Mouse (Mus musculus): ENCODE results near the gene Ccdc30.

Gene Ccdc30

DNA sequence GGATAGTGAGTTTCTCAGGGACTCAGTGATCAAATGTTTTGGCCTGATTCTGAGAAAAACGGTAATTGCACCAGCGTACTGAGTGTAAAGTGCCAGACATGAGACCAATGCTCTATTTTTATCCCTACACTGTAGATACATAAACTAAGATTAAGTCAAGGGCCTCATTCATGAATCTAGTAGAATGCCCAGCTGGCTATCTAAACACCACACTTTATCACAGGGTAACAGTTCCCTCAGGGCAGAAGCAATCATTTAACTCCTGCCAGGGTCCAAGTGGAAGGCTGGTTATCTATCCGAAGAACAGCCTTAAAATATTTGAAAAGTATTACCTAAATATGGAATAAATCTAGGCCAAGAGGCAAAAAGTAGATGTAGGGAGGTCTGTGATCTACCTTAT is 2.6 kb upstream of the Ccdc30 start:
- in situ Hi-C loops (cut with MboI, MseI), result no loop called here

DNA sequence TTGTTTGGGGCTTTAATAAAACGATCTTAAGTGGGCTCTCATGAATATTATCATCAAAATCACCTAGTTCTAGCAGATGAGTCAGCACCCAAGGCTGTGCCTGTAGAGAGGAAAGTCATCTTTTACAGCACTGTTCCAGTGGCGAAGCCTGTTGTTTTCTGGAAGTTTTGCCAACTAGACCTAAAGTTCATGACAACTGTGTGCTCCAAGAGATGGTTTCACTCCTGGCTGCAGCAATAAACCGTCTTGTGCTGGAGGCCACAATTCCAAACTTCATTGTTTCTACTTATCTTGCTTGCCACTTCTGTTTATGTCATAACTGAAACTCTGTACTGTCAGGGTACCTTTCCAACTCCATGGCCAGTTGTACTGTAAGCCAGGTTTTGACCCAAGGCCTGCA is 1.9 kb upstream of the Ccdc30 start:
- in situ Hi-C loops (cut with MboI, MseI), result no loop called here

DNA sequence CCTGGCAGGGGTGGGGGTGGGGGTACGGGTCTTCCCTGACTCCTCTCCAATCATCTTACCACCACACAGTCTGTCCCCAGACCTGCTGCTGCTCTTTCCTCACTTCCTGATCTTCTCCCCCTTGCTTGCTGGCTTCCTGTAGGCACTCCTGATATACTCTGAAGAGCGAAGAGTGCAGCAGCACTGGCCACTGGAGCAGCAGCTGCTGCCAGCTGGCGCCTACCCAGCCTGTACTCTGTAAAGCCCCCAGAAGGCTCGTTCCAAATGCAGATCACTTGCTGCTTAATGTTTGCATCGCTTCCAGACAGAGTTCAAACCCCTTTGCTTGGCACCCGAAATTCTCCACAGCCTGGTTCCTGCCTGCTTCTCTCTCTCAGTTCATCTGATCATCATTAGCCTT is 2.5 kb downstream of the Ccdc30 start:
- in situ Hi-C loops (cut with MboI, MseI), result no loop called here

DNA sequence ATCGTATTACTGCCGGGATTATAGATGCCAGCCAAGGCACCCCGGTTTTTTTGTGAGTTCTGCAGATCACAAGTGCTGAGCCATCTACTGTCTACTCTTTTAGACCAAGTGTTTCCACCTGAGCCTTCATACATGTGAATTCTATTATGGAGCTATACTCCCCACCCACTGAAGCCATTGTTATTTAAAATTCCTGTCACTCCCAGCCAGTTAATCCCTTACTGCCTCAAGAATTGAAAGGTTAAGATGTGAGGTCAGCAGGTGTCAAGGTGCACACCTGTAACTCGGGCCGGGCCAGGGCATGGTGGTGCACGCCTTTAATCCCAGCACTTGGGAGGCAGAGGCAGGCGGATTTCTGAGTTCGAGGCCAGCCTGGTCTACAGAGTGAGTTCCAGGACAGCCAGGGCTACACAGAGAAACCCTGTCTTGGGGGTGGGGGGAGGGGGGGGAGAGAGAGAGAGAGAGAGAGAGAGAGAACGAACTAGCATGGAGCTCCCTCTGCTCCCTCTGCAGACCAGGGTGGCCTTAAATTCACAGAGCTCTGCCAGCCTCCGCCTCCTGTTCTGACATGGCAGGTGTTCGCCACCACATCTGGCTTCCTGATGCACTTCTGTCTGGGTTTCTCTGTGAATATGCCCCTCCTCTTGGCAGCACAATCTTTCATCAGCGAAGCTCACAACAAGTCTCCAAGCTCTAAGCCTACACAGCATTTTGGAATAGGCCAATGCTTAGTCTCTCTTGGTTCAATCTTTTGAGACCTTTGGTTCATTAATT is 3.3 kb downstream of the Ccdc30 start:
- in situ Hi-C loops (cut with MboI, MseI), result no loop called here

DNA sequence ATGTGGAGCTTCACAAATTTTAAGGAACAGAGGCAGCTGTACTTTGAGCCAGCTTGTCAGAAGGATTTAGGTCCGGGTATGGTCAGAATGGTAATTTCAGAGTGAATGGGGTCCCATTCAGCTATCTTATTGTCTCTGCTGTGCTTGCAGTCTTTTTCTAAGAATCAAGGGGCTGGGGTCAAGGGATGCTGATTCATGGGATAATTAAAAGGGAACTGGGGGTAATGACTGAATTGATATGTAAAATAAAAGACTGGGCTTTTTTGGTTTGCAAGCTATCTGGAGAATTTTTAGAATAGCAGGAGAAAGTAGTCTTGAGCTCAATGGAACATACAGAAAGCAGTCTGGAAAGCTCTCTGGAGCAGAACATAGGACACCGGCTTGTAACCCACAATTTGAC is 11.9 kb downstream of the Ccdc30 start:
- in situ Hi-C loops (cut with MboI, MseI), result loop anchor here (5.0 kb wide), 1 partner anchor 104 kb away; no protein-coding TSS in a partner anchor

DNA sequence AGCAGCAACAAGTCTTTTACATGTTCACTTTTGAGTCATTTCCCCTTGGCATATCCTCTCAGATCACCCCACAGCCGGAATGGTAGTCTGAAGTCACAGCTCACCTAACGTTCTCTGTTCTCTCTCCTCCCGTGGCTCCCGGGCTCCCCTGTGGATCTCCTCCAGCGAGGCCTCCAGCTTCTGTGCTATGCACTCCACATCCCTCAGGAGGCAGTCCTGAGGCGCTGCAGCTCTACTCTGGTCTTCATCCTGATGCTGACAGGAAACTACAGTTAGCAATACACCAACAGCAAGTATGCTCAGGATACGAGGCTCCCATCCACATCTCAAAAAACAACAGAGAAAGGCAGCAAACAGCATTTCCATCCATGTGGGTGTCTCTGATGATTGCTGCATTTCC is 14.4 kb downstream of the Ccdc30 start:
- in situ Hi-C loops (cut with MboI, MseI), result loop anchor here (5.0 kb wide), 1 partner anchor 106 kb away; no protein-coding TSS in a partner anchor

DNA sequence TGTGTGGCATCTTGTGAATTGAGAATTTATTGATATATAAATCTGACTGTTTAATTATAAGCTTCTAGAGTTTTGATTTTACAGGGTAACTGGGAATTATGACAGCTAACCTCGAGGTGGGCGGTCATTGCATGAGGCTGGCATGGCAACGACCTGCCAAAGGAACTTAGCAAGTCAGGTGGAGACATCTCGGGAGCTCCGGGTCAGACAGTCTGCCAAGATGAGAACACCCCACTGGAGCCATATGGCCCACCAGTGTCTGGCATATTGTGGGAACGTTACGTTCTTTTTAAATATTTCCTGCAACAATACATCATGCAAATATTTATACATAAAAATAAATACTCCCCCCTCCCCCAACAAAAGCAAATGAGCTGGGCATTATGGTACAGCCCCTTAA is 16.6 kb downstream of the Ccdc30 start:
- in situ Hi-C loops (cut with MboI, MseI), result no loop called here

DNA sequence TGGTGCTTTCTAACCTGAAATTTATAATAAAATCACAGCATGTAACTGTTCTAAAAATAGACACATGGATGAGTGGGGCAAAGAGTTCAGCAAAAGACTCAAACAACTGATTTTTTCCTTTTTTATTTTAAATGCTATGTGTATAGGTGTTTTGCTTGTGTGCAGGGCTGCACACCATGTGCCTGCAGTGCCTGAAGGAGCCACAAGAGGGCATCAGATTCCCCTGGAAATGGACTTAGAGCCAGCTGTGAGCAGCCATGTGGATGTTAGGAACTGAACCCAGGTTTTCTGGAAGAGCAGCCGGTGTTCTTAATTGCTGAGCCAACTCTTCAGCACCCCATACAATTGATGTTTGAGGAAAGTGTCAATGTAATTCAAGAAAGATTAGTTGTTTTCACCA is 25.0 kb downstream of the Ccdc30 start:
- in situ Hi-C loops (cut with MboI, MseI), result no loop called here

DNA sequence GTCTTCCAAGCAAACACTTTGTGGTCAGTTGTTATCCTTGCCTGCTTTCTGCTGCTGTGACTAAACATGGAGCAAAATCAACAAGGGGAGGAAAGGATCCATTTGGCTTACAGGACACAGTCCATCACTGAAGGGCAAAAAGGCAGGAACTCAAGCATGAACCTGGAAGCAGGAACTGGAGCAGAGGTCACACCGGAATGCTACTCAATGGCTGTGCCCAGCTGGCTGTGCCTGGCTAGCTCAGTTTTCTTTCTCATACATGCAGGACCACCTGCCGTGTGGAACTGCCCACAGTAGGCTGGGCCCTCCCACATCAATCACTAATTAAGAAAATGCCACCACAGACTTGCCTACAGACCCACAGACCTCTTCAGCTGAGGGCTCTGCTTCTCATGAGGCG is 26.1 kb downstream of the Ccdc30 start:
- in situ Hi-C loops (cut with MboI, MseI), result loop anchor here (5.0 kb wide), 1 partner anchor 73 kb away; no protein-coding TSS in a partner anchor

DNA sequence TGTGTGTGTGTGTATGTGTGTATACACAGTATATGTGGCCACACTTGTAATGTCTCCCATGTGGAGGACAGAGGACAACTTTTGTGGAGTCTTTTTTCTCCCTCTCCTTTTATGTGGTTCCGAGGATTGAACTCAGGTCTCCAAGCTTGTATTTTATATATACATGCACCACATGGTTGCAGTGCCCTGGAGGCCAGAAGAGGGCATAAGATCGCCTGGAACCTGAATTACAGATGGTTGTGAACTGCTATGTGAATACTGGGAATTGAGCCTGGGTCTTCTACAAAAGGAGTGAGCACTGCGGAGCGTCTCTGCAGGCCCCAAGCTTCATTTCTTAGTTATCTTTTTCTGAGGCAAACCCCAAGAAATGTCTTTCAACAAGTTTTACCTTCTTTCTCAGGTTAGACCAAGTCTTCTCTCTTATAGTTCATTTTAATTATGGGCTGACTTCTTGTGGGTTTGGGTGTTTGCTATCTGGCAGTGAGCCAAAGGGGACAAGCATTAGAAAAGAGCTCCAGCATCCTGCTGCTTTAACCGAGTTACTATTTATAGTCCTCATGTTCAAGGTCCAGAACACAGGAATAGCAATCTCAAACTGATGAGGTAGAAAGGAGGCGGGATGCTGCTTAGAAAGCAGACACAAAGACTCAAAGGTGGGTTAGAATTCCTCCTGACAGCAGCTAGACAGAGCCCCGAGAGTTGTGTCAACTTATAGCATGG is 33.7 kb downstream of the Ccdc30 start:
- in situ Hi-C loops (cut with MboI, MseI), result no loop called here

DNA sequence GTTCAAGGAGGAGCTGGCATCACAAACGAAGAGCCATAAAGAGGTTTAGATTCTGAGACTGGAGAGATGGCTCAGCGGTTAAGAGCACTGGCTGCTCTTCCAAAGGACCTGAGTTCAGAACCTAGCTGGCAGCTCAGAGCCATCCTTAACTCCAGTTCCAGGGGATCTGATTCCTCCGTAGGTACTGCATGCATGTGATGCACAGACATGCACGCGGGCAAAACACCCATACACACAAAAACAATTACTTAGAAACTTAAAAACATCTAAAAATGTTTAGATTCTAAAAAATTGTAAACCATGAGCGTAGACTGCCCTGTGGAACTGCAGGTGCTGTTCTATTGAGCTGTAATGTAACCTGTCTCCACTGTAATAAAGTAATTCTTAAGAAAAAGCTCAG is 45.9 kb downstream of the Ccdc30 start:
- in situ Hi-C loops (cut with MboI, MseI), result no loop called here

DNA sequence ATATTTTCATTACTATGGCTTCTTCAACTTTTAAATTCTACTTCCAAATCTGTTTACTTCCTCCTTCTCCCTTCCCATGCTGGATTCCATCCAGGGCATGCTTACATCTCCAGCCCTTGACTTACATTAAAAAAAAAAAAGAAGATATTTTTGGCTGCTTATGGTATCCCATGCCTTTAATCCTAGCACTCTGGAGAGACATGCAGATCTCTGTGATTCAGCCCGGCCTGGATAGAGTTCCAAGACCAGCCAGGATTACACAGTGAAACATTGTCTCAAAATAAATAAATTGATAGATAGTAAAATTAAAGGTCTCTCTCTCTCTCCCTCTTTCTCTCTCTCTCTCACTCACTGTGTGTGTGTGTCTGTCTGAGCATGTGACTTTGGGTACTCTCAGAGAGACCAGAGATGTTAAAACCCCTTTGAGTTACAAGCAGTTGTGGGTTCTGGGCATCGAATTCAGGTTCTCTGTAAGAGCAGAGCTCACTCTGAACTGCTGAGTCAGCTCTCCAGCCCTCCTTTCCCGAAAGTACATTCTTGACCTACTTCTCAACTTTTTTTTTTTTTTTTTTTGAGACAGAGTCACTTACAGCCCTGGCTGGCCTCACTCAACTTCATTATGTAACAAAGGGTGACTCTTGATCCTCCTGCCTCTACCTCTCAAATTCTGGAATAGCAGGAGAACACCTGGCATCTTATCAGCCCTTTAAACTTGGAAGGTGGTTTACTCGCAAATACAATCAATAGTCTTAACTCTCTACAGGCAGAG is 48.4 kb downstream of the Ccdc30 start:
- in situ Hi-C loops (cut with MboI, MseI), result no loop called here

DNA sequence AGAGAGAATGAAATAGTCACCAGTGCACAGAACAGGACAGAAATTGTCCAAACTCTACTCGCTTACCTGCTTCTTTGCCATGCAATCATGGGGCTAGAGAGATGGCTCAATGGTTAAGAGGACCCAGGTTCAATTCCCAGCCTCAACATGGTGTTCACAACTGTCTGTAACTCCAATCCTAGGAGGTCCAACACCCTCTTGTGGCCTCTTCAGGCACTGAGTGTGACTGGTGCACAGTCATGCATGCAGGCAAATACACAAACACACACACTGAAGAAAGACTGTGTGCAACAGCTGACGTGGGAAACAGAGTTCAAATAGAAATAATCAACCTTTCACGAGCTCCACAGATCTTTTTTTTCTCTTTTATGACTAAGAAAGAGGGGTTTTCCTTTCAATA is 53.1 kb downstream of the Ccdc30 start:
- in situ Hi-C loops (cut with MboI, MseI), result no loop called here

DNA sequence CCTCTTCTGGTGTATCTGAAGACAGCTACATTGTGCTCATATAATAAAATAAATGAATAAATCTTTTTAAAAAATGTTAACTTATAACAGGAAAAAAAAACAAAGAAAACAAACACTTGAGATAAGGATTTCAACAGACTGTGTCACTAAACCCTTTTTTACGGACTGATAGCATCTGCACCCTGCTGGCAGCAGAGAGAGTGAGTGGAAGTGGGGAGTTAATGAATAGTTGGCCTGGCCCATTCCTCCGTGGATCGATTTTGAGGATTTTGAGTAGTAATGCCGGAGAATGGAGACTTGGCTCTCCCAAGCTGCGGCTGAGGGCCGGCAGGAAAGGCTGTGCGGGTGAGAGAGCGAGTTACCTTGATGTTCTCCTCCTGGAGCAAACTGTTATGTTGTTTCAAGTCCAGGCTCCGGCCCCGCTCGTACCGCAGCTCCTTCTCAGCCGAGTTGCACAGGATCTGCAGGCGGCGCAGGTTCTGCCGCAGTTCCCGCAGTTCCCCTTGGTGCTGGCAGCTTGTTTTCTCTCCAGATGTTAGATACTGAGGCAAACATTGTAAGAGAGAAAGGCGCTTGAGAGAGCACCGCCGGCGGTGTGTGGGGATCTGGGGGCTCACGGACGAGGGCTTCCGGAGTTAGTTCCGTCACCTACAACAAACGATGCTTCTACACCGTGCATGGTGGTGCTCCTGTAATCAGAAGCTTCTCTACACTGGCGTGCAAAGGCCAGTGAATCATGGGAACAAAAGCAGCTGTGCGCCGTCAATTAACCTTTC is 55.9 kb downstream of the Ccdc30 start:
- in situ Hi-C loops (cut with MboI, MseI), result no loop called here

DNA sequence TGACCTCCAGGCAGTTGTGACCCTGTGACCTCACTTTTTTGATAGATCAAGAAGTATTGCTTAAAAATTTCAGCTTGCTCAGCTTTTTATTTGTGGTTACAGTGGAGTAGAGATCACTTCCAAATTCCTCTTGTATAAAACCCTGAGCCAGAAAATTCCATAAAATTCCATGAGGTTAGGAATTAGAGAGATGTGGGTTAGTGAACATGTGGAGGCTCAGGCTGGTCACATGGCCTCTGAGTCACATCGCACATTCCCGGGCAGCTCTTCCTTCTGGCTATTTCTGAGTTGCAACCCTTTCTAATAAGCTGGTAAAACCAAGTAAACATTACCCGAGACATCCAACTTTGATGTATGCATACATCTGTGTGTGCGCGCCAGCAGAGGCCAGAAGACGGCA is 69.8 kb downstream of the Ccdc30 start:
- in situ Hi-C loops (cut with MboI, MseI), result no loop called here

DNA sequence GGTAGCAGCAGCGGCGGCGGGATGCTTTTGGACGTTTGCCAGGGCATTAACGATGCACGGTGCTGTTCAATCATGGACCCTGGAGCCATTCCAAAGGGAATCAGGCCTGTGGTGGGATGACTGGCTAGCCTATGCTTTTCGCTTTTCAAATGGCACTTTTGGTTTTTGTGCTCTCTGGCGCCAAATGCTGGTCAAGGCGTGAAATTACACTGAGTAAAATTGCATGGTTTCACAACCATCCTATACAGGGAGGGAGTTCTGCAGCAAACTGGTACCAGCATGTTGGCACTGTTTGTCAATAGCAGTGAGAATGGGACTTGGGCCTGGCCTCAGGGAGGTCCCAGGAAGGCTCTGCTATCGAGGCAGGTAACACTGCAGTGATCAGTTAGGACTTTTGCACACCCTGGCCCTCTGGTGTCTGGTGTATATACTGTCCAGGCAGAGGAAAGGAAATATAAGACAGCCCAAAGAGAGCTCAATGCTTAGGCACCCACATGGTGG is 76.4 kb downstream of the Ccdc30 start:
- in situ Hi-C loops (cut with MboI, MseI), result no loop called here

DNA sequence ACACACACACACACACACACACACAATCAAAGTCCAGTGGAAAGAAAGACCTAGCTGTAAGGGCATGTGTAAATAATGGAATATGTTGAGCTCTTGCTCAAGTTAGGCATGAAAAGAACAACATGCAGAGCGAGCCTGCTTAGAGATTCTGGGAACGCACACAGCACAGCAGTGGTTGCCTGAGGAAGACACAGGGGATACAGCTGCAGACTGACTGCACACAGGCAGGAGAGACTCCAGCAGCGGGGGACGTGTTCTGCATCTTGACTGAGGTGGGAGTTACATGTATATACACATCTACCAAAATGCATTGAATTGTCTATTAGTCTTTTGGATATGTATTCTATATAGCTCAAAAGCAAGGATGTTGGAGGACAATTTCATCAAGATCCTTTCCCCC is 76.9 kb downstream of the Ccdc30 start:
- in situ Hi-C loops (cut with MboI, MseI), result no loop called here

DNA sequence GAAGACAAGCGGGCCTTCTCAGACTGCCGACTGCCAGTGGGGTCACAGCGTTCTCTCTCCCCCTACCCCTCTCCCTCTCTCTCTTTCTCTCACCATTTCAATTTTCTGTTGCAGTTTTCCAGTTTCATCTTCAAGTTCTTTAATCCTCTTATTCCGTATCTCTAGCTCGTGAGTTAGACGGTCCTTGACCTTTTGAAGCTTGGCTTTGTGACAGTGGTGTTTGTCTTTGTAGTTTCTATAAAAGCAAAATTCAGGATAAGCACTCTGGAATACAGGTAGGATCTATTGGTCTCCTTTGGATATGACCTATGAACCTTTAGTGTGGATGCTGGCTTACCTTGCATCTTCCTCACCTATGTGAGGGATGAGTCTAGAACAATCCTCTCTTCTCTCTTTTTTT is 81.8 kb downstream of the Ccdc30 start:
- in situ Hi-C loops (cut with MboI, MseI), result no loop called here

DNA sequence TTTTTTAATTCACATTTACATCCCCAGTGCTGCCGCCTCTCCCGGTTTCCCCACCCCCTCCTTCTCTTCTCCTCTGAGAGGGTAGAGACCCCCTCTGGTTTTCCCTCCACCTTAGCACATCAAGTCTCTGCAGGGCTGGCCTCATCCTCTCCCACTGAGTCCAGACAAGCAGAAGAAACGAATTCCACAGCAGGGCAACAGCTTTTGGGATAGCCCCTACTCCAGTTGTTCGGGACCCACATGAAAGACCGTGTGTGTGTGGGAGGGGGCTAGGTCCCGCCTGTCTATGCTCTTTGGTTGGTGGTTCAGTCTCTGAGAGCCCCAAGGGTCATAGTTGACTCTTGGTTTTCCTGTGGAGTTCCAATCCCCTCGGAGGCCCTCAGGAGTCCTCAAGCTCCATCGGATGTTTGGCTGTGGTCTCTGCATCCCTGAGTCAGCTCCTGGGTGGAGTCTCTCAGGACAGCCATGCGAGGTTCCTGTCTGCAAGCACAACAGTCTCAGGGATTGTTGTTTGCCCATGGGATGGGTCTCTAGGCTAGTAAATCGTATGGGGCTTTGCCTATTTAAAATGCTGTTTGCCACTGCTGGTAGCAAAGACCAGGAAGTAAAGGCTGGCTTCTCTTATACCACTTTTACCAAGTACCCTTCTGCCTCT is 94.3 kb downstream of the Ccdc30 start:
- in situ Hi-C loops (cut with MboI, MseI), result loop anchor here (10.0 kb wide), 1 partner anchor 706 kb away; no protein-coding TSS in a partner anchor

DNA sequence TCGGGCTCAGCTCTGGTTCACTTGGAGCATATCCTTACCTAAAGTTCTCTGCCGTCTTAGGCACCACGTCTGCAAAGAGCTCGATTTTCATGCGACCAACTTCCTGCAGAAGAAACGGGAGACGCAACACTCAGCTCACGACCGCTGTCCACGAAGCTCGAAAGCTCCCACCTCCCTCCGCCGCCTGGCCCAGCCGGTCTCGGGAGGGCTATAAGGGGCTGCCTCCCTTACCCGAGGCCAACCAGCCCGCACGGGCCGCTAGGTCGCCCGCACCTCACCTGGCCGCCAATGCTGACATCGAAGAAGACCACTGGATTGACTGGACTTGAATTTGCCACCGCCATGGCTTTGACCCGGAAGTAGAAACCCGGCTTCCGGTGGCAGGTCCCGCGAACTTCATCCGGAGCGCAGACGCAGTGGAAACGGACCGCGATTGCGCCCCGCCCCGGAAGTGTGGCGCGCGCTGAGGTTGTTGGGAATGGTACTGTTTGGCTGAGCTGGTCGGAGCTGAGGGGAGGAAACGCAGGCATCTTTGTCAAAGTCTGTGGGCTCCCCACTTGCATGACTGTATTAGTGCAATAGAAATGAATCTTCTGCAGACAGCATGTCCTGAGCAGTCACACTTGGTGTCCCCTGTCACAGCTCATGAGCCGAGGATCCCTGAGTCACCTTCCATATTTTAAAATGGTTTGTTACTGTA is 95.0 kb downstream of the Ccdc30 start, which contains the start of gene Ppih:
Ppih (minus strand) TSS at position 416 of the 700 bp plus-strand sequence.
- in situ Hi-C loops (cut with MboI, MseI), result loop anchor here (10.0 kb wide), 1 partner anchor 705 kb away; no protein-coding TSS in a partner anchor
